Mouse (Mus musculus) macrophage (primary cell): ENCODE measurements around the gene Gm20834. TPM values are rescaled to one million over a fixed set of nuclear protein-coding genes. Genes with fewer than 3 reads are reported as not detected.
"Not testable (repeated sequence)": the region's sequence is repeated elsewhere in the genome, so short reads cannot be mapped to it uniquely, and the experiment has no call there.

ENCODE experiments used
- H3K27ac ChIP-seq: fragments of 350-480 bp; formaldehyde crosslinking; 2 replicates; pipeline ENCODE4 v1.9.0; 2021
- H3K36me3 ChIP-seq: fragments of 350-480 bp; formaldehyde crosslinking; 2 replicates; pipeline ENCODE4 v1.9.0; 2021; ENCODE audit errors: inconsistent target
- H3K4me3 ChIP-seq: fragments of 350-480 bp; formaldehyde crosslinking; 2 replicates; pipeline ENCODE4 v1.9.0; 2021; ENCODE audit errors: inconsistent target
- H3K79me2 ChIP-seq: fragments of 350-480 bp; formaldehyde crosslinking; 2 replicates; pipeline ENCODE4 v1.9.0; 2021; ENCODE audit errors: inconsistent target
- WGBS: methylation state at CpG from one replicate; pipeline ENCODE4 v1.1.7; 2026; ENCODE audit warnings: inconsistent platforms; ENCODE audit not compliant: missing documents; 5-methylcytosine and 5-hydroxymethylcytosine counted together
- polyA plus RNA-seq: library from polyadenylated mRNA; stranded (reverse); fragments of 250-400 nt; gene quantifications from 3 replicates; pipeline ENCODE4 v1.2.4, GENCODE M21; 2018; ENCODE audit warnings: inconsistent platforms
- total RNA-seq, 78 experiments: library from RNA; depleted of rRNA; stranded (reverse); fragments of 250-400 nt; gene quantifications; 1 replicate in 9 of 78; 2 replicates in 24 of 78; 3 replicates in 43 of 78; 4 replicates in 2 of 78; pipeline ENCODE4 v1.2.4; 2018; ENCODE audit warnings: inconsistent platforms in 56 of 78

The Gm20834 gene
- total RNA-seq (2018; cell fraction: chromatin; rRNA removed) = not detected
- not detected for total RNA-seq (2018; cell fraction: cytosol; rRNA removed)
- not detected for total RNA-seq (2018; cell fraction: nucleus; rRNA removed)
- polyA plus RNA-seq = not detected in 3 replicates

DNA sequence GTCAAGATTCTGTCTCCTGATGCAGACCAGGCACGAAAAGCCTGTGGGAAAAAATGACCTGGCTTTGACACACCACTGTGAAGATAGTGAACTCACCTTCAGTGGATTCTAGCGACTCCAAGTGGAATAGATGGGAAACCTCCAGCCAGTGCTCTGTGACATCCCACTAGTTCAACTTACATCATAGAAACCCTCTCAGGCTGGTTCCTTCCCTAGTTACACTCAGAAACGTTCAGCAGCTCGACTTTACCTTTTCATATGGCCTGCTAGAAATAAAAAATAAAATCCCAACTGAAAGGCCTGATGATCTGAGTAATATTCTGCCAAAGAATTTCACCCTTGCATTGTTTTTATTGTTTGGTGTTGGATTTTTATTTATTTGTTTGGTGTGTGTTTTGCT, at the start of gene Gm20834:
TSS of gene Gm20834 (minus strand) at position 101 of the 400 bp plus-strand sequence.
- not testable (repeated sequence) for H3K27ac ChIP-seq, H3K36me3 ChIP-seq, H3K4me3 ChIP-seq, H3K79me2 ChIP-seq
- no CpG with 5 or more reads among the region's 4 CpGs for WGBS

Other genes starting within 250 kb of the Gm20834 start
- not detected in 3 replicates for gene Gm21310, start 177.4 kb downstream of the Gm20834 start, polyA plus RNA-seq
- not detected in 3 replicates for gene Gm28510, start 88.1 kb upstream of the Gm20834 start, polyA plus RNA-seq
- not detected in 3 replicates for gene Gm20737, start 211.5 kb upstream of the Gm20834 start, polyA plus RNA-seq
- gene Gm21775, start 228.9 kb upstream of the Gm20834 start, polyA plus RNA-seq = not detected in 3 replicates